Mouse (Mus musculus) retina, adult 2 months (tissue): ENCODE data around the gene Gm884.

Experiments
- DNase-seq: peaks from one replicate; pipeline ENCODE4 v3.0.0-alpha.2; 2012; ENCODE audit warnings: low read depth, low spot score

The Gm884 gene

GRCm38 (mm10) chr11:103621040-103621439 is at the start of gene Gm884:
Gene Gm884 (minus strand): TSS chr11:103621140.
- no peak for DNase-seq

- no peak for DNase-seq
Measured at GRCm38 (mm10) chr11:103666907-103667426, 46.0 kb upstream of the Gm884 start.

GRCm38 (mm10) chr11:103666181-103666906 is 45.4 kb upstream of the Gm884 start:
- DNase-seq: no peak

- no peak for DNase-seq
Measured at GRCm38 (mm10) chr11:103665695-103666094, 44.8 kb upstream of the Gm884 start.

- no peak for DNase-seq
Measured at GRCm38 (mm10) chr11:103663119-103663518, 42.2 kb upstream of the Gm884 start.

GRCm38 (mm10) chr11:103662546-103662945 is 41.6 kb upstream of the Gm884 start:
- DNase-seq: no peak

- no peak for DNase-seq
Measured at GRCm38 (mm10) chr11:103661863-103662262, 40.9 kb upstream of the Gm884 start.

GRCm38 (mm10) chr11:103658189-103658588 is 37.2 kb upstream of the Gm884 start:
- no peak for DNase-seq

- DNase-seq: no peak
Measured at GRCm38 (mm10) chr11:103656520-103656919, 35.6 kb upstream of the Gm884 start.

GRCm38 (mm10) chr11:103653359-103653965 is 32.5 kb upstream of the Gm884 start:
- no peak for DNase-seq

GRCm38 (mm10) chr11:103651426-103651825 is 30.5 kb upstream of the Gm884 start:
- DNase-seq: no peak

- no peak for DNase-seq
Measured at GRCm38 (mm10) chr11:103649983-103650493, 29.1 kb upstream of the Gm884 start.

- no peak for DNase-seq
Measured at GRCm38 (mm10) chr11:103649301-103649982, 28.5 kb upstream of the Gm884 start, which contains the start of gene Rprml. Gene Rprml (plus strand): TSS chr11:103649570.

GRCm38 (mm10) chr11:103648656-103649055 is 27.7 kb upstream of the Gm884 start:
- no peak for DNase-seq

- DNase-seq: no peak
Measured at GRCm38 (mm10) chr11:103647921-103648620, 27.1 kb upstream of the Gm884 start.

- DNase-seq: no peak
Measured at GRCm38 (mm10) chr11:103646301-103646700, 25.4 kb upstream of the Gm884 start.

GRCm38 (mm10) chr11:103645731-103646130 is 24.8 kb upstream of the Gm884 start:
- no peak for DNase-seq

- no peak for DNase-seq
Measured at GRCm38 (mm10) chr11:103643211-103643610, 22.3 kb upstream of the Gm884 start.

GRCm38 (mm10) chr11:103639407-103639946 is 18.5 kb upstream of the Gm884 start:
- DNase-seq: peak; percentile 23

- no peak for DNase-seq
Measured at GRCm38 (mm10) chr11:103638790-103639189, 17.9 kb upstream of the Gm884 start, which contains the start of gene Lyzl6. Gene Lyzl6 (minus strand): TSS chr11:103638890.

- no peak for DNase-seq
Measured at GRCm38 (mm10) chr11:103636261-103636660, 15.3 kb upstream of the Gm884 start.
